Mouse (Mus musculus) intestine, postnatal 0 days (tissue): ENCODE measurements at regions not wholly inside any gene's neighbourhood (a gene's known extent, or its start where the extent isn't known, plus 50 kb on each side); places are given as distances from the start of the nearest gene placed in this dataset.
"Not testable (repeated sequence)": the region's sequence is repeated elsewhere in the genome, so short reads cannot be mapped to it uniquely, and the experiment has no call there.

ENCODE experiments used
- ATAC-seq: fragments of 200-750 bp; cut with Nextera tagmentation; 2 replicates; pipeline ENCODE4 v1.8.0; 2017; ENCODE audit warnings: mild to moderate bottlenecking, moderate TSS enrichment, moderate library complexity
- H3K27ac ChIP-seq: fragments of 300-500 bp; sonication (generic); 2 replicates; pipeline ENCODE4 v1.5.1; 2014; ENCODE audit warnings: mild to moderate bottlenecking, low read depth, low read length, moderate library complexity
- H3K27me3 ChIP-seq: fragments of 300-500 bp; sonication (generic); replicated peaks from 2 replicates; pipeline ENCODE4 v1.6.1; 2014; ENCODE audit warnings: low read length, mixed read lengths; ENCODE audit not compliant: control insufficient read depth, insufficient read depth
- H3K36me3 ChIP-seq: fragments of 300-500 bp; sonication (generic); 2 replicates; pipeline ENCODE4 v1.6.1; 2014; ENCODE audit warnings: mild to moderate bottlenecking, moderate library complexity; ENCODE audit not compliant: control insufficient read depth, insufficient read depth
- H3K4me1 ChIP-seq: fragments of 300-500 bp; sonication (generic); replicated peaks from 2 replicates; pipeline ENCODE4 v1.6.1; 2014; ENCODE audit warnings: antibody characterized with exemption, low read length, mixed read lengths; ENCODE audit not compliant: control insufficient read depth, insufficient read depth
- H3K4me2 ChIP-seq: fragments of 300-500 bp; sonication (generic); replicated peaks from 2 replicates; pipeline ENCODE4 v1.6.1; 2014; ENCODE audit warnings: low read depth, mild to moderate bottlenecking, moderate library complexity
- H3K4me3 ChIP-seq: fragments of 300-500 bp; sonication (generic); 2 replicates; pipeline ENCODE4 v1.5.1; 2014; ENCODE audit warnings: low read depth, low read length
- H3K9ac ChIP-seq: fragments of 300-500 bp; sonication (generic); 2 replicates; pipeline ENCODE4 v1.6.1; 2014; ENCODE audit warnings: mild to moderate bottlenecking, low read depth, low read length
- H3K9me3 ChIP-seq: fragments of 300-500 bp; sonication (generic); 2 replicates; pipeline ENCODE4 v1.6.1; 2016; ENCODE audit warnings: mixed run types; ENCODE audit not compliant: control insufficient read depth
- CTCF ChIP-seq: sonication (generic); IDR thresholded peaks from 2 replicates; pipeline ENCODE4 v1.5.1; 2016; ENCODE audit warnings: low read depth, mild to moderate bottlenecking, control low read depth, antibody characterized with exemption, moderate library complexity
- WGBS: fragments of 180-500 bp; shearing (Covaris S2); extraction: QIAGEN DNeasy Blood & Tissue Kit; methylation state at CpG from one replicate; pipeline ENCODE4 v1.1.7; 2014; 5-methylcytosine and 5-hydroxymethylcytosine counted together

- Histone ChIP-seq H3K9ac (no peak overlapping the region), H3K4me2 (no peak overlapping the region), H3K9me3 (no peaks in the 10 kb centered on the region), H3K27ac (no peak overlapping the region), H3K36me3 (no peaks in the 10 kb centered on the region), H3K27me3 (no peaks in the 10 kb centered on the region), H3K4me3 (no peak overlapping the region), H3K4me1 (no peaks in the 10 kb centered on the region)
- no peak for ATAC-seq
- TF ChIP-seq CTCF = no peak
- 93% methylated on average over 6 of the region's 6 CpGs for WGBS
These were observed 268.5 kb upstream of the Gm6793 start for GRCm38 (mm10) chr8:112283316-112283715.

- H3K4me3 ChIP-seq = no peak overlapping the region
- no peaks in the 10 kb centered on the region for H3K4me1 ChIP-seq
- no peak overlapping the region for H3K27ac ChIP-seq
- no peak overlapping the region for H3K4me2 ChIP-seq
- H3K27me3 ChIP-seq = no peaks in the 10 kb centered on the region
- no peak for TF ChIP-seq CTCF
- H3K9ac ChIP-seq = no peak overlapping the region
- H3K9me3 ChIP-seq = no peaks in the 10 kb centered on the region
- no peaks in the 10 kb centered on the region for H3K36me3 ChIP-seq
- WGBS = 66% methylated on average over 5 of the region's 5 CpGs
- no peak for ATAC-seq
These were observed 254.8 kb upstream of the Gm6793 start for GRCm38 (mm10) chr8:112269598-112269997.

DNA sequence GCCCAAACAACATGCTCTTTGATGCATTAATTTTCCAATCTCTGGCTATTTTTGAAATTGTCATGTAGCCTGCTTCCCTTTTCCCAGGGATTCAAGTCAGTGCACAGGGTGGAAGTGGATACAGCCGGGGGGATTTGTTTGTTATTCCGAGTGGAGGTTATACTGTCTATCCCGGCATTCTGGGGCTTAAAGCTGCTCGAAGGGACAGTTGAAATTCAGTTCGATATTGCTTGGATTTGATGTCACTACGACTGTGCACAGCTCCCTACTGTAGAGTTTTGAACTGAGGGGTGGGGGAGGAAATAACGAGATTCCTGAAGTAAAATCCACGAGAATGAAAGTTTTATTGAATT, 254.4 kb upstream of the Gm6793 start:
- WGBS = 67% methylated on average over 8 of the region's 8 CpGs
- Histone ChIP-seq H3K4me2 (no peak overlapping the region), H3K27me3 (no peaks in the 10 kb centered on the region), H3K4me3 (no peak overlapping the region), H3K36me3 (no peaks in the 10 kb centered on the region), H3K9ac (no peak overlapping the region), H3K27ac (no peak overlapping the region), H3K4me1 (no peaks in the 10 kb centered on the region), H3K9me3 (no peaks in the 10 kb centered on the region)
- no peak for TF ChIP-seq CTCF
- ATAC-seq = no peak

GRCm38 (mm10) chr8:112268544-112269213, 253.8 kb upstream of the Gm6793 start:
- H3K9me3 ChIP-seq = no peaks in the 10 kb centered on the region
- 77% methylated on average over 9 of the region's 9 CpGs for WGBS
- ATAC-seq = no peak
- no peak for TF ChIP-seq CTCF
- no peaks in the 10 kb centered on the region for H3K36me3 ChIP-seq
- no peak overlapping the region for H3K9ac ChIP-seq
- H3K27me3 ChIP-seq = no peaks in the 10 kb centered on the region
- H3K4me2 ChIP-seq = no peak overlapping the region
- H3K4me1 ChIP-seq = no peaks in the 10 kb centered on the region
- H3K27ac ChIP-seq = no peak overlapping the region
- no peak overlapping the region for H3K4me3 ChIP-seq

- no peaks in the 10 kb centered on the region for H3K27me3 ChIP-seq
- no peak overlapping the region for H3K4me3 ChIP-seq
- TF ChIP-seq CTCF = no peak
- no peaks in the 10 kb centered on the region for H3K4me1 ChIP-seq
- no peaks in the 10 kb centered on the region for H3K9me3 ChIP-seq
- H3K27ac ChIP-seq = no peak overlapping the region
- H3K4me2 ChIP-seq = no peak overlapping the region
- WGBS = 42% methylated on average over 13 of the region's 13 CpGs
- H3K9ac ChIP-seq = no peak overlapping the region
- ATAC-seq = no peak
- H3K36me3 ChIP-seq = no peaks in the 10 kb centered on the region
These were observed 243.2 kb upstream of the Gm6793 start for GRCm38 (mm10) chr8:112257922-112258475.

DNA sequence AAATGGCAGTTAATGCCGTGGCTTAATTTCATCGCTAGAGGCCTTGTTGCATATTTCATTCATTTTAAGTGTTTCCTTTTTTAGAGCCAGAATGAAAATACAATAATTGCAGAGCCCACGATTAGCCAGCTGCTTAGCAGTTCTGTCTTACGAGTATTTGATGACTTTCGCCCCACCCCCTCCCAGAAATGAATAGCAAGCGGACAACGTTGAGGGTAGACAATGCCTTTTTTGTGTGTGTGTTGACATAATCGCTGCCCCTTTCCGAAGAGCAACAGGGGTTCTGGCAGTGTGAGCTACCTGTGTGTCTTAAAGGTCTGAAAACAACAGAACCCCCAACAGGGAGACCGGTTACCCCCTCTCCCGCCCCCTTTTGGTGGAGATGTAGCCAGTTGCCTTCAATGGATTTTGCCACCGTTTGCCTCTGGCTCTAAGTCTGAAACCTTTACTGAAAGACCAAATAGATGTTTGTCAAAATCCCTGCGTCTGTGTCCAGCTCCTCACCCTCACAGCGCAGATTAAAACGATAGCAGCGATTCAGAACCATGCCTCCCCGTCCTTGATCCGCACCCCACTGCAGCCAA, 242.6 kb upstream of the Gm6793 start:
- Histone ChIP-seq H3K4me1 (no peaks in the 10 kb centered on the region), H3K36me3 (no peaks in the 10 kb centered on the region), H3K9ac (no peak overlapping the region), H3K27me3 (no peaks in the 10 kb centered on the region), H3K4me2 (no peak overlapping the region), H3K4me3 (no peak overlapping the region), H3K27ac (no peak overlapping the region), H3K9me3 (no peaks in the 10 kb centered on the region)
- no peak for ATAC-seq
- 18% methylated on average over 18 of the region's 18 CpGs for WGBS
- no peak for TF ChIP-seq CTCF

DNA sequence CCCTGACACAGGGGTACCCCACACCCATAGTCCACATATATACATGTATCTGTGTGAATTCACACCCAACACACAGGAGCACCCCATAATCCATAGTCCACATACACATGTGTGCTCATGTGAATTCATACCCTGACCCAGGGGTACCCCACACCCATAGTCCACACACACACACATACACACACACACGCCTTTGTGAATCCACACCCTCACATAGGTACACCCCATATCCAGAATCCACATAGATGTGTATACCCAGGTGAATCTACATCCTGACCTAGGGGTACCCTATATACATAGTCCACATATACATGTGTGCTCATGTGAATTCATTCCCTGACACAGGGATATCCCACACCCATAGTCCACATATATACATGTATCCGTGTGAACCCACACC, 231.8 kb upstream of the Gm6793 start:
- not testable (repeated sequence) for H3K27ac ChIP-seq, H3K36me3 ChIP-seq, H3K9ac ChIP-seq, H3K4me3 ChIP-seq, H3K4me1 ChIP-seq, H3K9me3 ChIP-seq, H3K27me3 ChIP-seq, H3K4me2 ChIP-seq
- 88% methylated on average over 2 of the region's 2 CpGs for WGBS
- peak; percentile 22; the same call in 1 of the 2 replicates for ATAC-seq
